Mouse (Mus musculus) right cerebral cortex, postnatal 25 days (tissue): Measurements from ENCODE around the gene Tbc1d19.

Experiments used
- DNase-seq: peaks from one replicate; pipeline ENCODE4 v3.0.0; 2022

Gene Tbc1d19

DNA sequence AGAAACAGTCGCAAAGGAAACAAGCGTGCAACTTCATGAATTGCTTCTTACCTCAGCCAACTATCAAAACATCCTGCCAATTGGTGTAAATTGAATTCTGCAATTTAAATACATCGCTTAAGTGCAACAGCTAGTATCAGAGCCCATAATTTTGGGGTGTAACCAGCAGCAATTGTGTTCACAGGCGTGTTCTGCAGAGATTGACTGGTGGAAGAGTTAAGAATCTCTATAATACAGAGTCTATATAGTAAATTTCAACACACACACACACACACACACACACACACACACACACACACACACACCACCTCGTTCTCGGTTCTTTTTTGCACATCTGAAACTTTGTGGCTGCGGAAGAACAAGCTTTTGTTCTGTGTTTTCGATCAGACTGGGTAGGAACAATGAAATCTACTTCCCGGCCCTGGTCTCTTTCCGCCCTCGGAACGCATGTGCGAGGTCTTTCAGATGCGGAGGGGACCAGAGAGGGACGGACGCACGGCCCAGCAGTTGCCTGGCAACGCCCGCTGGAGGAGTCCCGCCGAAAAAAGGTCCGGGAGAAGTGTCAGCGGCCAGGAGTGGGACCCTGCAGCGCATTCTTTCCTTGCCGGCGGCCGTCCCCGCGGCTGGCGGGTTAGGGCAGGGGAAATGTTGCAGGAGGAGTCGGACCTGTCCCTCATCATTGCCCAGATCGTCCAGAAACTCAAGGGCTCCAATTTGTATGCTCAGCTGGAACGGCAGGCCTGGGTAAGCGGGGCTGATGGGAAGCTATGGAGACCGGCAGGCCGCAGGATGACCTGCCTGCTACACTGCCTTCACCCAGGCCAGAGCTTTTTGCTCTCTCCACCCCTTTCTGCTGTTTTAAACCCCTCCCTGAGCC, at the start of gene Tbc1d19:
TSS of gene Tbc1d19 (plus strand) at position 492 of the 877 bp plus-strand sequence.
- DNase-seq, result peak; percentile 88

DNA sequence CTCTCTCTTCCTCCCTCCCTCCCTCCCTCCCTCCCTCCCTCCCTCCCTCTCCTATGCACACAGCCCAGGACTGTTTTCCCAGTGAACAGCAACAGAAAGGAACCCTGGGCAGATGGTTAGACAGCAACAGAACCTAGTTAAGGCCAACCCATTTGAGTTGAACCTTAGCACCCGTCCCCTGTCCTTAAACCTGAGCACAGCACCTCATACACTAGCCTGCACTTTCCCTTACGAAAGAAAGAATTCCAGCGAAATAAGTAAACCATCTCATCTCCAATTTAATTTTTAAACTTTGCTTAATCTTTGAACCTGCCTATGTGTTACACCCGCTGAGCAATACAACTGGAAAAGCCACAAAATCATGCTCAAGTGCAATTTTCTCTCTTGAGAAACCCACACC, 49.5 kb upstream of the Tbc1d19 start:
- DNase-seq, result no peak

- DNase-seq, result peak; percentile 13
These were observed 48.5 kb upstream of the Tbc1d19 start for GRCm38 (mm10) chr5:53760914-53761313.

- no peak for DNase-seq
These were observed 48.1 kb upstream of the Tbc1d19 start for GRCm38 (mm10) chr5:53761346-53761745.

DNA sequence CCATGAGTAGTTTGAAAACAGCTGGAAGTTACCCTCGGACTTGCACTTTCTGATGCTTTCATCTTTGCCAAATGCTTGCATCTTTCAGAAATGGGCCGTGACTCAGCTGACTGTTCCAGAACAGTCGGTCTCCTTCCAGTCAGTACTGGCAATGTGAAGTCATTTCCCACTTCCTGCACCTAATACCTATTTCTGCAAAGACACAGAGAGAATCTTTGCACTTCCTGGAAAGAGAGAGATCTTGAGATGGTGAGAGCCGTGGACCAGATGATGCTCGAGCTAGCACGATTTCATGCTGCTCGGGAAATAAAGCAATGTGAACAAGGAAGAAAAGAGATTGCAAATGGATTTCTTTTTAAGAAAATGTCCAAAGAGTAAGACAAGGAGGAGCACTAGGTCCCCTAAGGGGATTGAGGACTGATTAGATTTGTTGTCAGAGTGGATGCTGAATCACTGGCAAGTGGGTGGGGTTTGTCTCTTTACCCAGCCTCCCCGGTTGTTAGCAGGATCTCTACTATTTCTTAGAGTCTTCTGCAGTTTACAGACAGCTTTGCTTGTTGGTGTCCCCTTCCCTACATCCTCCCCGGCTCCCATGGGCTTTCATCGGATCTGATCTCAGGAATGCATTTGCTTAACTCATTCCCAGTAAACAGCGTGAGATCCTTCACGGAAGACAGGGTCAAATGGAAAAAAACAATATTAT, 24.4 kb upstream of the Tbc1d19 start:
- no peak for DNase-seq

- DNase-seq, result no peak
These were observed 8.0 kb upstream of the Tbc1d19 start for GRCm38 (mm10) chr5:53801379-53801778.

DNA sequence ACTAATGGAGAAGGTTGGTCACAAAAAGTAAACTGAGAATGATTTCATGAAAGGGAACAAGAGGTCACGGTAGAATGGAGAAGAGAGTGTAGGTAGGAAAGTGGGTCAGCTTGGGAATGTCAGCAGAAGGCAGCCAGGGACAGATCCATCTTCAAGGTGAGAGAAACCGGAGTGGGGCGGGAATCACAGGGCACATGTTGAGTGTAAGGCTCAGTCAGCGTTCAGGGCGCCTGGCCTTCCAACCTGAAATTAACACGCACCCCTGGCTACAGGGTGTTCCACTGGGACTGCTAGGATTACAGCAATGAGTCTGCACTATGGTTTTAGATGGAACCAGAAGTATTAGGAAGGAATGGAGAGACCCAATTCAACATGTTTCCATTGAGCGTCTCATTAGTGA, 10.3 kb downstream of the Tbc1d19 start:
- DNase-seq, result no peak

- no peak for DNase-seq
These were observed 16.5 kb downstream of the Tbc1d19 start for GRCm38 (mm10) chr5:53825886-53826285.

DNA sequence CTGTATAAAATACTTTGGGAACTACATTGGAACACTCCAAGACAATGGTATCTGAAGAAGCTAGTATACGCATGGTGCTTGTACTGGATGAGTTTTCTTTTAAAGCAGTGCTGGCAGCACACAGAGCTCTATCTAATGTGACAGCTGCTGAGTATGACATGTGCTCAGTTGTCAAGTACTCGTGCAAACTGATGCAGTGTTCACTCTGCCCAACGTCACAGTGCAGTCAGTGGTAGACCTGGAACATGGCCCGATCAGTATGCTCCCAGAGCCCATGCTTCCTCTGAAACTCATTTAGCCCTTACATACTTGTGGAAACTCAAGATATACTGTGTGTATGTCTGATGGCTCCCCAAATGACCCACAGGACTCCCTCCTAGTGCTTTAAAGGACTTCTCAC, 25.1 kb downstream of the Tbc1d19 start:
- no peak for DNase-seq

DNA sequence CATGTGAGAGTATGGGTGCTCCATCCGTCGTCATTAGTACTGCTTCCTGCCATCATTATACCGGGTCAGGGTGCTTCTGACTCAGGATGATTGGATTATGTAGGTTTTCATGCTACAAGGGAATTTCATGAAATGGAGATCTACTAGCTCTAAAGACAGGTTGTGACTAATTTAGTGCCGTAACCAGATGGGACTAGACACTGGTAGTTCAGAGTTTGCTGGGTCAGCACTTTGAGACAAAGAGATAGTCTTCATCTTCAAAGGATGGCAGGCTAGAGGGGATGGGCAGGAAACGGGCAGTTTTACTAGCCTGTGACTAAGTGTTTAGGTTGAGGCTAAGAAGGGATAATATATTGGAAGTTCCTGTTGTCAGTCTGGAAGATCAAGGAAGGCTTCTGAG, 31.9 kb downstream of the Tbc1d19 start:
- DNase-seq, result no peak

DNA sequence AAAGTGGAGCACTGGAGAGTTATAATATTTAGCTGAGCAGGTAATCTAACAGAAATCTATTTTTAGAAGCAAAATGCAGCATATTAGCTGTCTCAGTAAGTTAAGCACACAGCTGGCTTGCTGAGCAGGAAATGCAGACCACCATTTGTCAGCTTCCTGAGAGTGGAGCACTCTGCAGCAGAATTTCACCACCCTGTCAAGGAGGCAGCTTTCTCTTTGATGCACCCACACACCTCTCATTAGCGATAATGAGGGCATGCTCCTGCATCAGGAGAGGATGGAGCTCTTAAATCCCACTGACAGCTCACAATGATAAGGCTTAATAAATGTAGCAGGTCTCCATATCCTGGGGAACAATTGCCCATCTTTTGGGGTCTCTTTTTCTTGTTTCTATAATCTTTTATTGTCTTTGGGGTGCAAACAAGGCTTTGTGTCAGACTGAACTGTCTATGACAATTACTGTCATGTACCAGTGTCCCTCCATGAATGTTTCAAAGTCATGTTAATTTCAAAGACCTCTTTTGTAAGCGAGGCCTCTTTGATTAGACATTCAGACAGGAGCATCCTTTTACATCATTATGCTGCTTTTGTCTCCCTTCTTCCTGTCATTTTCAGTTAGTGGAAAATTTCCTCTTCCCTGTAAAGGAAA, 39.0 kb downstream of the Tbc1d19 start:
- DNase-seq, result no peak

GRCm38 (mm10) chr5:53852574-53852973, 43.2 kb downstream of the Tbc1d19 start:
- no peak for DNase-seq

- DNase-seq, result no peak
These were observed 45.2 kb downstream of the Tbc1d19 start for GRCm38 (mm10) chr5:53854561-53854960.

- no peak for DNase-seq
These were observed 46.6 kb downstream of the Tbc1d19 start for GRCm38 (mm10) chr5:53856011-53856410.

GRCm38 (mm10) chr5:53865146-53865545, 55.7 kb downstream of the Tbc1d19 start:
- DNase-seq, result no peak

DNA sequence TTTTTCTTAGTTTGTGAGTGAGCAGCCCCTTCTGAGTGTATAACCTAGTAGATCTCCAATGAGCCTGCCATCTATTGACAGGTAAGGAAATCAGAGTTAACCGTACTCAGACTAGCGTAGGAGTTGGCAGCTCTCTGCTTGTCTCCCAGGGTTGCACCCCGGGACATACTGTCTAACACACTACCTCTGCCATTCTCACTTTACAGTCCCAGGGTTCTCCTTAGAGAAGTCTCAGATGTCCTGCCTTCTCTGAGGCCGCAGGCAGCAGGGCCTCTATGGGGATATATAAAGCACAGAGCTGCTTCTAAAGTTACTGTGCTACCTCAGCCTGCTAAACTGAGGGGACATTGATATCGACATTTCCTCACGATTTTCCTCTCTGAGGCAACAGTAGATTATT, 56.6 kb downstream of the Tbc1d19 start:
- no peak for DNase-seq

DNA sequence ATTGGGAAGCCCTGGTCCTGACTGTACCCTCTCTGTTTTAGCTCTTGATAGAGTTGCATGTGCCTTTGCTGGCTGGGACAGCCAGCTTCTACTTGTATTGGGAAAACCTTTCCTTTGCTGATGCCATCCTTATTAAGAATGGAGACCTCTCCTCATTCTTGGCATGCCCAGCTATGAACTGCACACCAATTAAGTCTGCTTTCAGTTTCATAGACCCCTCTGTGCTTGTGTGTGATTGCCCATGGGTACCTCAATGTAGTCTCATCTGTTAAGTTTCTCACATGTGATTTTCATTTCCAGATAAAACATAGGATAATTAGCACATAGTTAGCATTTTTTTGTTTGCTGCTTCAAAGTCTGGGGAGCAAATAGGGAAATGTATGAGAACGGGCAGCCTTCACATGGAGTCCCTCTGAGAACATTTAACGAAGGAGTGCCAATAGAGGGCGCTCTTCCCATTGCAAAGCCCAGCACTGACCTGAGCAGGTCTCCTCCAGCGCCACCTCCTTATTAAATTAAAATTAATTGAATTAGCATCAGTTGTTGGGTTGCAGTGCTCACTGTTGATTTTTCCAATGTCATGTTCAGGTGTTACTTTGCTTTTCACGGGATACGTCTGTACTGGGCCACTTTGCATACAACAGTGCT, 62.4 kb downstream of the Tbc1d19 start:
- peak; percentile 27 for DNase-seq

DNA sequence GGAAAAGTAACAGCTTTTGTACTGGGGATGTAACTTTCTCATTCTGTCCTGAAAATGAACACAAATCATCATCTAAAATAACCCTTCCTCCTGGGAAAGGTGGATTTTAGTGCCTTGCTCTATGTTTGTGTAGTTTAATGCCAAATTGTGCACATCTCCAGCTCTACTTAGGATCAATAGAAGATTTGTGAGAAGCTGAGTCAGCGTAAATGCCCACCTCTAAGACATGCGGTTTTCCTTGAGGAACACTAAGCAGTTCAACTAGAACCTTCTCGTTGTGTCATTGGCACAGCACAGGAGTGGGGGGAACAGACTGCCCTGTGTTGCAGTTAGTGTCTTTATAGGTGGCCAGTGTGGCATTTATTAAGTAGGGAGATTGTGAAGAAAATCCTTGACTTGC, 65.6 kb downstream of the Tbc1d19 start:
- DNase-seq, result no peak

DNA sequence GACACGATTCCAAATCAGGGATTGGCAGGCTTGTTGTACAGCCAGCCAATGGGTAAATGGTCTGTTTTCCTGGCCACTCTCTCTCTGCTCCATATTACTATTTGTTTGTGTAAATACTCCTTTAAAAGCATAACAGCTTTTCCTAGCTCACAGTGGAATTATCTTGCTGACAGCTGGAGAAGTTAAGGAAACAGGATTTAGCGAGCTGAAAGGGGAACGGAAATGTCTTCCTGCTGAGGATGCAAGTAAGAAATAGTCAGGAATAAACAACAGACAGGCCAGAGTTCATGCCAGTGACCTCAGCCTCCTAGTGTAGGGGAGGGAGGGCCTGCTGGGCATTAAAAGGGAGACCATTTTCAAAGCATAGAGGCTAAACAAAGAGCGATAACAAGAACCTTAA, 71.3 kb downstream of the Tbc1d19 start:
- DNase-seq, result no peak

DNA sequence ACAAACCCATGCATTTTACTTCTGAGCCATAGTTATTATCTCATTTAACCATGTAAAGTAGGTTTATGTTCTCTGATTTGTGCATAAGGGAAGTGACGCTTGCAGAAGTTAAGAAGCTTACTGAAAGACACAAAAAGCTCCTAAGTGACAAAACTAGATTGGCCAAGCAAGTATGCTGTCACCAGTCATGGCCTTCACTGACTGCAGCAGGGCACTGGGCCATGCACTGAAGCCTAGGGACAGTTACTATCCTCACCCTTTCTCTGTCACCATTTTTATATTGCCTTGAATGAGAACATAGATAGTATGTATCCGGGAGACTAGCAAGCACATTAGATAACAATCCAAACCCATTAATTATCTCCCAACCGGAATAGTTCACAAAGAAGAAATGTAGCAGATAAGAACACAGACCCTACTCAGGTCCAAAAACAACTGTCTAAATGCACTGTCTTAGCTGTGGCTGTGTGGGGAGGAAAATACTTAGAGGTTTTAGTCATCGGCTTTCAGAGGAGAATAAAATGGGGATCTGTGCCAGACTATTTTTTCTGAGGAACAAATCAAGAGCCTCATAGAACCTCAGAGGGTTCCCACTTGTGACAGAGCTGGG, 72.1 kb downstream of the Tbc1d19 start:
- DNase-seq, result no peak

- no peak for DNase-seq
These were observed 92.0 kb downstream of the Tbc1d19 start for GRCm38 (mm10) chr5:53901406-53901805.

- DNase-seq, result no peak
These were observed 93.4 kb downstream of the Tbc1d19 start for GRCm38 (mm10) chr5:53902757-53903156.

GRCm38 (mm10) chr5:53909201-53909600, 99.8 kb downstream of the Tbc1d19 start:
- no peak for DNase-seq
